Mouse (Mus musculus) midbrain, postnatal 0 days (tissue): Measurements from ENCODE around the gene Prkd3. TPM values are rescaled to one million over a fixed set of nuclear protein-coding genes. Genes with fewer than 3 reads are reported as not detected.

Experiments
- ATAC-seq: fragments of 200-750 bp; cut with Nextera tagmentation; 2 replicates; pipeline ENCODE4 v1.8.0; 2017; ENCODE audit warnings: moderate number of reproducible peaks, mild to moderate bottlenecking, moderate TSS enrichment, moderate library complexity; ENCODE audit not compliant: low FRiP score
- DNase-seq: peaks from one replicate; pipeline ENCODE4 v3.0.0-alpha.2; 2015; ENCODE audit warnings: low spot score
- H3K27ac ChIP-seq: fragments of 300-500 bp; sonication (generic); 2 replicates; pipeline ENCODE4 v1.5.1; 2014; ENCODE audit warnings: low read depth, mild to moderate bottlenecking, low read length, mixed read lengths
- H3K27me3 ChIP-seq: fragments of 300-500 bp; sonication (generic); 2 replicates; pipeline ENCODE4 v1.6.1; 2014; ENCODE audit warnings: low read length, control low read depth, mixed read lengths; ENCODE audit not compliant: insufficient read depth
- H3K36me3 ChIP-seq: fragments of 300-500 bp; sonication (generic); 2 replicates; pipeline ENCODE4 v1.6.1; 2014; ENCODE audit warnings: low read length, control low read depth, mixed read lengths; ENCODE audit not compliant: insufficient read depth
- H3K4me1 ChIP-seq: fragments of 300-500 bp; sonication (generic); 2 replicates; pipeline ENCODE4 v1.6.1; 2014; ENCODE audit warnings: mild to moderate bottlenecking, control low read depth, antibody characterized with exemption, low read length, mixed read lengths; ENCODE audit not compliant: insufficient read depth
- H3K4me2 ChIP-seq: fragments of 300-500 bp; sonication (generic); 2 replicates; pipeline ENCODE4 v1.6.1; 2014; ENCODE audit warnings: low read depth, mild to moderate bottlenecking, low read length, mixed read lengths; ENCODE audit not compliant: poor library complexity, severe bottlenecking
- H3K4me3 ChIP-seq: fragments of 300-500 bp; sonication (generic); 2 replicates; pipeline ENCODE4 v1.5.1; 2014; ENCODE audit warnings: low read depth, mild to moderate bottlenecking, low read length, moderate library complexity
- H3K9ac ChIP-seq: fragments of 300-500 bp; sonication (generic); replicated peaks from 2 replicates; pipeline ENCODE4 v1.6.1; 2014; ENCODE audit warnings: mild to moderate bottlenecking, low read length, moderate library complexity, mixed read lengths; ENCODE audit not compliant: poor library complexity, severe bottlenecking
- H3K9me3 ChIP-seq: fragments of 300-500 bp; sonication (generic); 2 replicates; pipeline ENCODE4 v1.6.1; 2016; ENCODE audit warnings: low read length, control low read depth
- CTCF ChIP-seq: IDR thresholded peaks from 2 replicates; pipeline ENCODE4 v1.5.1; 2016; ENCODE audit warnings: antibody characterized with exemption, mild to moderate bottlenecking
- WGBS: fragments of 180-500 bp; shearing (Covaris S2); extraction: QIAGEN DNeasy Blood & Tissue Kit; methylation state at CpG from one replicate; pipeline ENCODE4 v1.1.7; 2014; 5-methylcytosine and 5-hydroxymethylcytosine counted together
- polyA plus RNA-seq: library from polyadenylated mRNA; unstranded; fragments of >200 nt; fragmentation: Nextera tagmentation; extraction: Ambion mirVana; gene quantifications from 2 replicates; pipeline ENCODE4 v1.2.1, GENCODE M21; 2015
- total RNA-seq: library from RNA; depleted of rRNA; stranded (reverse); fragments of >200 nt; gene quantifications from 2 replicates; pipeline ENCODE4 v1.2.3, GENCODE M21; 2014; rRNA removed

The Prkd3 gene
- total RNA-seq (15.5 and 20.1 TPM in 2 replicates), polyA plus RNA-seq (4.9 and 5.9 TPM in 2 replicates)

- Histone ChIP-seq H3K27ac (peak within 1 kb of the TSS; percentile 55; the same call in 1 of the 2 replicates), H3K4me2 (peak within 1 kb of the TSS; percentile 78), H3K4me3 (peak within 1 kb of the TSS; percentile 78), H3K4me1 (no peaks in the 10 kb centered on the region), H3K27me3 (no peaks in the 10 kb centered on the region), H3K9me3 (no peaks in the 10 kb centered on the region), H3K36me3 (no peaks in the 10 kb centered on the region), H3K9ac (peak within 1 kb of the TSS; percentile 62)
- TF ChIP-seq CTCF, result no peak
- peak; percentile 68 for DNase-seq
- peak; percentile 89 for ATAC-seq
- under 1% methylated on average over 50 of the region's 113 CpGs for WGBS
Measured at GRCm38 (mm10) chr17:79020208-79020983, at the start of gene Prkd3. TSS of gene Prkd3 (minus strand) at chr17:79020816.

- no peak for TF ChIP-seq CTCF
- H3K4me3 ChIP-seq, result no peak overlapping the region
- H3K27me3 ChIP-seq, result no peaks in the 10 kb centered on the region
- no peaks in the 10 kb centered on the region for H3K4me1 ChIP-seq
- no peak overlapping the region for H3K9ac ChIP-seq
- H3K36me3 ChIP-seq, result no peaks in the 10 kb centered on the region
- no peak for ATAC-seq
- H3K9me3 ChIP-seq, result no peaks in the 10 kb centered on the region
- no peak for DNase-seq
- 85% methylated on average over 14 of the region's 14 CpGs for WGBS
- H3K27ac ChIP-seq, result no peak overlapping the region
- H3K4me2 ChIP-seq, result no peak overlapping the region
Measured at GRCm38 (mm10) chr17:79069766-79070480, 49.3 kb upstream of the Prkd3 start.

- H3K36me3 ChIP-seq, result no peaks in the 10 kb centered on the region
- no peaks in the 10 kb centered on the region for H3K27me3 ChIP-seq
- no peak overlapping the region for H3K4me3 ChIP-seq
- H3K9ac ChIP-seq, result no peak overlapping the region
- WGBS, result 25% methylated on average over 4 of the region's 4 CpGs
- DNase-seq (no peak), ATAC-seq (no peak)
- no peak for TF ChIP-seq CTCF
- no peak overlapping the region for H3K4me2 ChIP-seq
- H3K9me3 ChIP-seq, result no peaks in the 10 kb centered on the region
- no peak overlapping the region for H3K27ac ChIP-seq
- H3K4me1 ChIP-seq, result no peaks in the 10 kb centered on the region
Measured at GRCm38 (mm10) chr17:79069019-79069418, 48.4 kb upstream of the Prkd3 start.

- H3K4me1 ChIP-seq, result no peaks in the 10 kb centered on the region
- no peak overlapping the region for H3K4me2 ChIP-seq
- TF ChIP-seq CTCF, result no peak
- no peak overlapping the region for H3K4me3 ChIP-seq
- 65% methylated on average over 7 of the region's 7 CpGs for WGBS
- no peak overlapping the region for H3K9ac ChIP-seq
- H3K27me3 ChIP-seq, result no peaks in the 10 kb centered on the region
- H3K36me3 ChIP-seq, result no peaks in the 10 kb centered on the region
- H3K9me3 ChIP-seq, result no peaks in the 10 kb centered on the region
- DNase-seq, result no peak
- no peak for ATAC-seq
- H3K27ac ChIP-seq, result no peak overlapping the region
Measured at GRCm38 (mm10) chr17:79068581-79068980, 48.0 kb upstream of the Prkd3 start.

- H3K4me1 ChIP-seq, result no peaks in the 10 kb centered on the region
- H3K9ac ChIP-seq, result no peak overlapping the region
- DNase-seq (no peak), ATAC-seq (no peak)
- H3K36me3 ChIP-seq, result no peaks in the 10 kb centered on the region
- no peak overlapping the region for H3K27ac ChIP-seq
- H3K9me3 ChIP-seq, result no peaks in the 10 kb centered on the region
- H3K4me2 ChIP-seq, result no peak overlapping the region
- H3K27me3 ChIP-seq, result no peaks in the 10 kb centered on the region
- 82% methylated on average over 1 of the region's 1 CpGs for WGBS
- H3K4me3 ChIP-seq, result no peak overlapping the region
- TF ChIP-seq CTCF, result no peak
Measured at GRCm38 (mm10) chr17:79064250-79064649, 43.6 kb upstream of the Prkd3 start.

DNA sequence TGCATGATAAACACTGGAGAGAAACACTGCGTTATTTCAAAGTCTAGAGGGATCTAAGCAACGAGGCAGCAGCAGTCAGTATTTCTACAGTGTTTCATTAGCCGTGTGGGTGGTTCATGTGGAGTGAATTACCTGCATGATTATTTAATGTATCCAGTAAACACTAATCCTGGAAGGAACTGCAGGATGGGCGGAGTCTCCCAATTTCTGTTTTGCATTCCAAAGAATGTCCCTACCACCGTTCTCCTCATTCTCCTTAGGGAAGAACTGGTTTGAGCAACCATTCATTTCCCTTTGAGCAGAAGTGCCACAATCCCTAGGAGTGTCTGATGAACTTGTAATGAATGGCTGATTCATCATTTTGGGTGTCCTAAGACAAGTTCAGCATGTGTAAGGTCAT, 39.6 kb upstream of the Prkd3 start:
- Histone ChIP-seq H3K4me1 (no peaks in the 10 kb centered on the region), H3K4me2 (no peak overlapping the region), H3K4me3 (no peak overlapping the region), H3K9me3 (no peaks in the 10 kb centered on the region), H3K36me3 (no peaks in the 10 kb centered on the region), H3K27ac (no peak overlapping the region), H3K9ac (no peak overlapping the region), H3K27me3 (no peaks in the 10 kb centered on the region)
- DNase-seq (no peak), ATAC-seq (no peak)
- no peak for TF ChIP-seq CTCF
- 69% methylated on average over 5 of the region's 5 CpGs for WGBS
